Mouse (Mus musculus): ENCODE results near the gene Hivep2. TPM values are rescaled to one million over a fixed set of nuclear protein-coding genes. Genes with fewer than 3 reads are reported as not detected.

Gene Hivep2
- polyA plus RNA-seq, 1 experiment from 2014 or later, result 21.1 TPM

DNA sequence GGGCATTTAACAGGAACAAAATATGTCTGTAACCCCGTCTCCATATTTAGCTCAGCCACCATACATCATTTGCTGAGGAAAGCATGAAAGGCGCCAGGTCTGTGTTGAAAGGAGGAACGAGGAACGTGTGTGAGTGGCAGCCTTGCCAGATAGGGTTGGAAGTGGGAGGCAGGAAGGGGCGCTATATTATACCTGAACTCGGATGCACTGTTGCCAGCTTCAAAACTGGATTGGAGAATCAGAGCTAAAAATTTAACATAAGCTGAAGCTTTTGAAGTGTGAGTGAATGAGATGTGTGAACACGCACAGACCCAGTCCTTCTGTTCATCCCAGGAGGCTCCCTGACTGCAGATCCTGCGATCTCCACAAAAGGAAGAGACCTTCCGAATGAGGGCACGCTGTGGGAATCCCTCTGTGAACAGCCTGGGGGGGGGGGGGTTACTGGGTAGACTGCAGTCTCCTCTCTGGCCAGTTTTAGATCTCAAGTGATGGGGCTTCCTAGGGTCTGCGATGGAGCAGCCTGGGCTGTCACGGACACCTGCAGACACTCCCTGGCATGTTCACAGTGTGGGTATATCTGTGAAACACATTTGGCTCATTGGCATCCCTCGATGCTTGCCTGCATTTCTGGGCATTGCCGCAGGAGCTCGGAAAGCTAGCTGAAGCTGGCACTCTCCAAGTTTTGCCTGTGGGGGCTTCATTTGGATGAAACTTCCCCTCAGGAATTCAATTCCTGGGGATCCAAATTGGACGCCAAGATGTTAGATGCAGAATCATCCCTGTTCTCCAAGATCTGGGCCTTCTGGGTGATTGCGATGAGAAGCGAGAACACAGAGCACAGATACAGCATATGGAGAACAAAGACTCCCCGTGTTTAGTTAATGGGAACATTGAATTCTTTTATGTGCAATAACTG lies 213.8 kb downstream of the Hivep2 start:
- WGBS, result 67% methylated on average over 19 of the region's 19 CpGs
- peak overlapping the region; percentile 81 for H3K27ac ChIP-seq (ENCODE audit: low read depth, low read length)
- no peak overlapping the region for H3K9ac ChIP-seq (ENCODE audit: low read length)
- no peak overlapping the region for H3K4me2 ChIP-seq (ENCODE audit: low read length)
- H3K27me3 ChIP-seq (replicated peaks; ENCODE audit: control insufficient read depth, insufficient read depth, low read length), result no peaks in the 10 kb centered on the region
- no peaks in the 10 kb centered on the region for H3K4me1 ChIP-seq (ENCODE audit: control insufficient read depth, insufficient read depth, low read length)
- DNase-seq (ENCODE audit: low spot score) (peak; percentile 89), ATAC-seq (peak; percentile 94)
- H3K4me3 ChIP-seq (ENCODE audit: low read depth, low read length), result no peak overlapping the region
- no peaks in the 10 kb centered on the region for H3K36me3 ChIP-seq (ENCODE audit: control insufficient read depth, insufficient read depth, low read length)
- H3K9me3 ChIP-seq (replicated peaks; ENCODE audit: control insufficient read depth, low read length), result no peaks in the 10 kb centered on the region

DNA sequence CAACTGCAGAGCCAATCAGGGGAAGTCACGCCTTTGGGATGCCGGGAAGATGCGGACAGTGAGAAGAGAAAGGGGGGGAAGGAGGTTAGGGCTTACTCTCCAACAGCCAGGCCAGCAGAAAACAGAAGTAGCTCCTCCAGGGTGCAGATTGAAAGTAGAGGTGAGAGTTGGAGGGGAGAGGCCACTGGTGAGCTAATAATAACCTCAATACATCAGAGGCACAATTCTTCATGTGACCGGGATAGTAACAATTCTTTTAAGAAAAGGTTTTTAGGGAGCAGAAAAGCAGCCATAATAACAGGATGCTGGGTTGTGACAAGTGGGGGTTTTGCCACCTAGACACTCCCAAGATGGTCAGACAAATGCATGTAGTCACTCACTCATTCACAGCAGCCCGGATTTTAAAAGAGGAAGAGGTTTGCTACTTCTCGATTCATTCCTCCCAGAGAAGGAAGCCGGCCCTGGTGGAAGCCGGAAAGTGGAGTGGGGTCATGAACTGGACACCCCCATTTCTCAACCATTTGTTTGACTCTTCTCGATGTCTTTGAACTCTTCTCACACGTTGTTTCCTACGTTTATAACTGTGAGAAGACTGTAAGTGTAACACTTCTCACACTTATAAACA lies 220.6 kb downstream of the Hivep2 start:
- H3K36me3 ChIP-seq (ENCODE audit: control insufficient read depth, insufficient read depth, low read length), result no peaks in the 10 kb centered on the region
- WGBS, result 84% methylated on average over 11 of the region's 11 CpGs
- no peaks in the 10 kb centered on the region for H3K4me1 ChIP-seq (ENCODE audit: control insufficient read depth, insufficient read depth, low read length)
- H3K27me3 ChIP-seq (replicated peaks; ENCODE audit: control insufficient read depth, insufficient read depth, low read length), result no peaks in the 10 kb centered on the region
- no peaks in the 10 kb centered on the region for H3K9me3 ChIP-seq (replicated peaks; ENCODE audit: control insufficient read depth, low read length)
- no peak overlapping the region for H3K9ac ChIP-seq (ENCODE audit: low read length)
- no peak overlapping the region for H3K4me2 ChIP-seq (ENCODE audit: low read length)
- DNase-seq (ENCODE audit: low spot score) (no peak), ATAC-seq (no peak)
- H3K4me3 ChIP-seq (ENCODE audit: low read depth, low read length), result no peak overlapping the region
- H3K27ac ChIP-seq (ENCODE audit: low read depth, low read length), result no peak overlapping the region

DNA sequence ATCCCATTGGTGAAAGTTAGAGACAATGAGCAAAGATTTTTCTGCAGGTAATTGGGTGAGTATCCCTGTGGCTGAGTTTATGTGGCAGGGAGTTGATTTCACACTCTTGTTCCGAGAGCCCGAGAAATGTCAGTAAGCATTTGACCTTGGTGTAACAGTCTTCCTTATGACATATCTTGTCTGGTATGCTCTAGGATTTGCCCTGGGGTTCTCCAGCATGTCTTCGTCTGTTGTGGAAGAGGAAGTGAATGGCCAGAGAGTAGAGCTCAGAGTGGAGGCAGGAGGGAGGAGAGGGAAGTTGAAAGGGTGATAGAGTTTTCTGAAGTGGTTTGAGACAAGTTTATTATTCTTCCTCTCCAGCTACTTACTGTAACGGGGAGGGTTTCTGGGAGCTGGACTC lies 223.2 kb downstream of the Hivep2 start:
- 0 out of 2 replicates have a peak, but pooled peaks cover 3% of the 10 kb centered on the region for H3K4me1 ChIP-seq (ENCODE audit: control insufficient read depth, insufficient read depth, low read length)
- no peaks in the 10 kb centered on the region for H3K27me3 ChIP-seq (replicated peaks; ENCODE audit: control insufficient read depth, insufficient read depth, low read length)
- no peaks in the 10 kb centered on the region for H3K9me3 ChIP-seq (replicated peaks; ENCODE audit: control insufficient read depth, low read length)
- DNase-seq (ENCODE audit: low spot score) (no peak), ATAC-seq (no peak)
- H3K27ac ChIP-seq (ENCODE audit: low read depth, low read length), result no peak overlapping the region
- WGBS, result 76% methylated on average over 4 of the region's 4 CpGs
- H3K4me3 ChIP-seq (ENCODE audit: low read depth, low read length), result no peak overlapping the region
- no peaks in the 10 kb centered on the region for H3K36me3 ChIP-seq (ENCODE audit: control insufficient read depth, insufficient read depth, low read length)
- H3K9ac ChIP-seq (ENCODE audit: low read length), result no peak overlapping the region
- no peak overlapping the region for H3K4me2 ChIP-seq (ENCODE audit: low read length)

DNA sequence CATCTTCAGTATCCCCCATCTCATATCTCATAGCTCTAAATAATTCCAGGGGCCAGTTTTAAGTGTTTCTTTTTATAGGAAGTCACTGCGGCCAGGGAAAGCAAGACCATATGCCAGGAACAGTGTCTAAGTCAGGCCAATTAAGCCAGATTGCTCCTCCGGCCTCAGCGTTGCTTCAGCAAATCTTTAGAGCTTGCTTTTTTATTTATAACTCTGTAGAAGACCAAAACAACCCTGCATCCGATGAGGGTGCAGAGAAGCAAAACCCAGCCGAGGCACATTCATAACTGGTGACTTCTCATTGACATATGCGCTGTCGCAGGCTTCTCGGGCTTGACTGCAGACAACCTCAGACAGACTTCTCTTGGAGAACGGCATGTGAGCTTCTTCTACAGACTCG lies 225.3 kb downstream of the Hivep2 start:
- H3K27ac ChIP-seq (ENCODE audit: low read depth, low read length), result no peak overlapping the region
- H3K4me3 ChIP-seq (ENCODE audit: low read depth, low read length), result no peak overlapping the region
- no peak for DNase-seq (ENCODE audit: low spot score)
- no peak for ATAC-seq
- H3K9ac ChIP-seq (ENCODE audit: low read length), result no peak overlapping the region
- H3K36me3 ChIP-seq (ENCODE audit: control insufficient read depth, insufficient read depth, low read length), result no peaks in the 10 kb centered on the region
- H3K4me2 ChIP-seq (ENCODE audit: low read length), result no peak overlapping the region
- WGBS, result 88% methylated on average over 10 of the region's 10 CpGs
- H3K9me3 ChIP-seq (replicated peaks; ENCODE audit: control insufficient read depth, low read length), result no peaks in the 10 kb centered on the region
- no peaks in the 10 kb centered on the region for H3K27me3 ChIP-seq (replicated peaks; ENCODE audit: control insufficient read depth, insufficient read depth, low read length)
- H3K4me1 ChIP-seq (ENCODE audit: control insufficient read depth, insufficient read depth, low read length), result peaks cover 4% of the 10 kb centered on the region; the same call in 1 of the 2 replicates

DNA sequence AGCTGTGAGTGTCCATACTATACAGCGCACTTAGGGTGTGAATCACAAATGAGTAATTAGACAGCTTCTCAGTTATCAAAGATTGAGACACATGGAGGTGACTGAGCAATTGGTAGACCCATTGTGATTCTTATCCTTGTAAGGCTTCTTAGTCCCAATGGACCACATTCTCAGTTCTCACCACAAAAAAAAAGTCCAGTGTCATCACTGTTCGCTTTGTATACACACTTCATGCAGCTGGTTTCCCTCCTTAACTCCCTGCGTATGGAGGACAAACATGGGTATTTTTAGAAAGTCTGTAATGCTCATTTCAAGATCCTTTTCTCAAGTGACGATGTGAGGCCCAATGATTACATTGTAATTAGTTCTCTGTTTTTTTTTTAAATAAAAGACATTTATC lies 226.3 kb downstream of the Hivep2 start:
- H3K4me2 ChIP-seq (ENCODE audit: low read length), result no peak overlapping the region
- no peaks in the 10 kb centered on the region for H3K27me3 ChIP-seq (replicated peaks; ENCODE audit: control insufficient read depth, insufficient read depth, low read length)
- WGBS, result 90% methylated on average over 4 of the region's 4 CpGs

DNA sequence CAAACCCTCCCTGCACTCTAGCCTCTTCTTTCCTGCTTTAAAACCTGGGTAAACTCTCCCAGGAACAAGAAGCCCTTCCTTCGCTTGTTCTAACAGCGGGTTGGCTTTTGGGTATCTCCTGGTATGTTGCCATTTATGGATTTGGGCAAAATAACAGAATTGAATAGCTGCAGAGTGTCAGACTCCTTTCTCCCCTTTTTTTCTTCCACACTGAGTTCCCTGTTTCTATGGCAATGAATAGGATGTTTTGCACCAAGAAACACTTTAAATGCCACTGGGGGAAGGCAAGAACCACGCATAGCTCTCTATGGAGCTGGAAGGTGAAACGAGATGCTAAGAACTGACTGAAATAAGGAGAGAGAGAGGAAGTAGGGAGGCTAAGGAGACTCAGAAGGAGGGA lies 227.8 kb downstream of the Hivep2 start:
- H3K9ac ChIP-seq (ENCODE audit: low read length), result no peak overlapping the region
- H3K4me3 ChIP-seq (ENCODE audit: low read depth, low read length), result no peak overlapping the region
- DNase-seq (ENCODE audit: low spot score) (peak; percentile 23), ATAC-seq (no peak)
- no peak overlapping the region for H3K27ac ChIP-seq (ENCODE audit: low read depth, low read length)
- no peaks in the 10 kb centered on the region for H3K9me3 ChIP-seq (replicated peaks; ENCODE audit: control insufficient read depth, low read length)
- no peaks in the 10 kb centered on the region for H3K27me3 ChIP-seq (replicated peaks; ENCODE audit: control insufficient read depth, insufficient read depth, low read length)
- WGBS, result 49% methylated on average over 4 of the region's 4 CpGs
- no peaks in the 10 kb centered on the region for H3K36me3 ChIP-seq (ENCODE audit: control insufficient read depth, insufficient read depth, low read length)
- no peak overlapping the region for H3K4me2 ChIP-seq (ENCODE audit: low read length)
- peaks cover 6% of the 10 kb centered on the region; the same call in 1 of the 2 replicates for H3K4me1 ChIP-seq (ENCODE audit: control insufficient read depth, insufficient read depth, low read length)

More for the DNA sequence above, 226.3 kb downstream of the Hivep2 start:
- Histone ChIP-seq H3K4me1 (ENCODE audit: control insufficient read depth, insufficient read depth, low read length) (peaks cover 6% of the 10 kb centered on the region; the same call in 1 of the 2 replicates), H3K9me3 (replicated peaks; ENCODE audit: control insufficient read depth, low read length) (no peaks in the 10 kb centered on the region), H3K27ac (ENCODE audit: low read depth, low read length) (no peak overlapping the region), H3K36me3 (ENCODE audit: control insufficient read depth, insufficient read depth, low read length) (no peaks in the 10 kb centered on the region), H3K9ac (ENCODE audit: low read length) (no peak overlapping the region), H3K4me3 (ENCODE audit: low read depth, low read length) (no peak overlapping the region)
- DNase-seq (ENCODE audit: low spot score), result no peak
- no peak for ATAC-seq

DNA sequence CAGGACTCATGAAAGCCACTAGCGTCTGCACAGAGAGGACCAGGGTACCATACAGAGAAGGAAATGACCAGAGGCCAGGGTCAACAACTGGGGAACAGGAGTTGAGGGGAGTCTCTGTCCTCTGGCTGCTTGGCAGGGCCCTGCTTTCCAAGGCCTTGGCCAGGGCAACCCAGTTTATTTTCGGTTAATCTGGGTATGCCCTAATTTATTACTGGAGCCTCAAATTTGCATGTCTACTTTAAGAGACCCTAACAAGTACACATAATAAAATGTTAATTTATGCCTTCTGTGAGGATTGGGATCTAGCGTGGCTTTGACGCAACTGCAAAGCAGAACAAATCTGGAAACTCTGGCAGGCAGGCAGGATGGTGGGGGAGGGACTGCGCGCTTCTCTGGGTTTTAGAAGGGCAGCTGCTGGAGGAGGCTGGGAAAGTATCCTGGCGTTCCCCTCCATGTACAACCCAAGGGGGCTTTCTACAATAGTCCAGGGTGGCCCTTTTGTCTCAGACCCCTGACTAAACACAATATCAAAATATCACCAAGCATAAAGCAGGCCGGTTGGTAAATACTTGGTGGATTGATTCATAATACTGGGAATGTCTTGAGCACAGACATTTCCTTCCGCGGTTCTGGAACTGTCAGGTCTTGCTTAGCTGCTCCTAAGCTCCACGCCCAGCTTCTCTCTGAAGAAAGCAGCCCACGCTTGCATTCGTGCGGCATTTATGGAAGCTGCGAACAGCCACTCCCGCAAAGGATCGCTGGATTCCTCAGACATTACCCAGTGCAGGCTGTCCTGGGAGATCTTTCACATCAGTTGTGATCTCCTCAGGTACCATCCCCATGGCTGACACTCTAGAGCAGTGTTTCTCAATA lies 230.1 kb downstream of the Hivep2 start:
- peak; percentile 81 for ATAC-seq
- Histone ChIP-seq H3K4me3 (ENCODE audit: low read depth, low read length) (no peak overlapping the region), H3K27ac (ENCODE audit: low read depth, low read length) (no peak overlapping the region), H3K4me1 (ENCODE audit: control insufficient read depth, insufficient read depth, low read length) (peaks cover 6% of the 10 kb centered on the region; the same call in 1 of the 2 replicates), H3K27me3 (replicated peaks; ENCODE audit: control insufficient read depth, insufficient read depth, low read length) (no peaks in the 10 kb centered on the region), H3K9me3 (replicated peaks; ENCODE audit: control insufficient read depth, low read length) (no peaks in the 10 kb centered on the region), H3K36me3 (ENCODE audit: control insufficient read depth, insufficient read depth, low read length) (no peaks in the 10 kb centered on the region), H3K9ac (ENCODE audit: low read length) (no peak overlapping the region), H3K4me2 (ENCODE audit: low read length) (no peak overlapping the region)
- WGBS, result 67% methylated on average over 17 of the region's 17 CpGs
- peak; percentile 77 for DNase-seq (ENCODE audit: low spot score)

DNA sequence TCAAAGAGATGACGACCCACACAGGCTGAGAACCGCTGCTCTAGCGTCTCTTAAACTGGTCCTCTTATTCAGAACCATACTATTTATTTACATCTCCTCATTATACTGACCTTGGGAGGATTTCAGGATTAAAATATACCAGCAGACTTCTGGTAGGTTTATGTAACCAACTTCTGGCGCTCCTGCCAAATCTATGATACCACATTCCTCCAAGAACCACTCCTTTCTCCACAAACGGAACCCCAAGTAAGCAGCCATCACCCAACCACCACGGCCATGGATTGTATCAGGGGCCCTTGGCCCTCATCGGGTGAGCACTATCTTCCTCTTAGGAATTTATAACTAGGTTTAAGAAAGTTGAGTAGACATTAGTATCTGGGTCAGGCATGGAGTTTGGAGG lies 230.9 kb downstream of the Hivep2 start:
- Histone ChIP-seq H3K4me2 (ENCODE audit: low read length) (no peak overlapping the region), H3K36me3 (ENCODE audit: control insufficient read depth, insufficient read depth, low read length) (no peaks in the 10 kb centered on the region), H3K4me1 (ENCODE audit: control insufficient read depth, insufficient read depth, low read length) (peaks cover 6% of the 10 kb centered on the region; the same call in 1 of the 2 replicates), H3K9me3 (replicated peaks; ENCODE audit: control insufficient read depth, low read length) (no peaks in the 10 kb centered on the region), H3K4me3 (ENCODE audit: low read depth, low read length) (no peak overlapping the region), H3K27ac (ENCODE audit: low read depth, low read length) (no peak overlapping the region), H3K9ac (ENCODE audit: low read length) (no peak overlapping the region), H3K27me3 (replicated peaks; ENCODE audit: control insufficient read depth, insufficient read depth, low read length) (no peaks in the 10 kb centered on the region)
- WGBS, result 88% methylated on average over 7 of the region's 7 CpGs
- DNase-seq (ENCODE audit: low spot score) (no peak), ATAC-seq (no peak)
